Mouse (Mus musculus): ENCODE measurements around the gene Lca5.

- TF ChIP-seq CTCF (IDR thresholded peaks at IDR 0.05; ENCODE audit: low read depth, low read length) (no peak), POLR2A (IDR thresholded peaks at IDR 0.05; ENCODE audit: borderline replicate concordance, low read depth, low read length) (no peak)
Measured at GRCm38 (mm10) chr9:83342491-83343370, 98.2 kb downstream of the Lca5 start.

Measured in bone marrow macrophage, adult 2 months (primary cell).